In genomic region chr10:56393095-56393784, GRCm38 (mm10) we compare ENCODE assay signal across 20 mouse cellular contexts. TPM values are rescaled to one million over a fixed set of nuclear protein-coding genes. Genes with fewer than 3 reads are reported as not detected.
DNase-seq lines count a peak whose midpoint lies in the region; ATAC-seq and TF ChIP-seq lines count a peak whose summit lies in the region.
"Had no signal": no experiment of that assay in that cellular context is flagged by ENCODE, and none has a peak within 500 bp of the region (broad histone marks: within the 10 kb centered on the region; RNA-seq: fewer than 3 reads in every experiment).

No protein-coding gene starts in this region.

- peaks cover 2% of the 10 kb centered on the region; the same call in 1 of the 2 replicates for H3K4me1 ChIP-seq in embryonic facial prominence, embryonic 13.5 days
- no peaks in the 10 kb centered on the region for H3K4me1 ChIP-seq in limb, embryonic 15.5 days
- no peaks in the 10 kb centered on the region for H3K4me1 ChIP-seq in stomach, postnatal 0 days (replicated peaks; ENCODE audit: control insufficient read depth, insufficient read depth)
- H3K4me1 ChIP-seq: forebrain, embryonic 13.5 days; heart, embryonic 10.5 days; hindbrain, embryonic 12.5 days had no signal

- WGBS in embryonic facial prominence, embryonic 13.5 days = 41% methylated on average over 6 of the region's 6 CpGs
- 23% methylated on average over 6 of the region's 6 CpGs for WGBS in limb, embryonic 15.5 days
- WGBS in stomach, postnatal 0 days = 47% methylated on average over 6 of the region's 6 CpGs

- no peak for TF ChIP-seq EP300 in stomach, postnatal 0 days (optimal IDR thresholded peaks at IDR 0.05)

- DNase-seq in heart, adult 11 months = peak; percentile 25
- DNase-seq in heart, postnatal 36 days = no peak
- peak; percentile 38 for DNase-seq in A20 (ENCODE audit: low read depth, low spot score)
- no peak for DNase-seq in spleen, adult 12 weeks (ENCODE audit: low spot score)
- no peak for DNase-seq in stomach, postnatal 0 days (ENCODE audit: low spot score)
- DNase-seq: adrenal gland, adult 8-10 months; adrenal gland, postnatal 36 days; cerebellum, adult 8-10 months; cerebellum, postnatal 14 days; forebrain, postnatal 0 days; gastrocnemius, postnatal 25 days; heart, postnatal 4 days; kidney, adult 11 months had no signal

- TF ChIP-seq CTCF in stomach, postnatal 0 days (IDR thresholded peaks at IDR 0.05; ENCODE audit: low read depth) = no peak

- ATAC-seq in embryonic facial prominence, embryonic 13.5 days (ENCODE audit: insufficient number of reproducible peaks, insufficient read depth, low FRiP score, low TSS enrichment, low read depth) = no peak
- ATAC-seq in limb, embryonic 15.5 days (ENCODE audit: insufficient number of reproducible peaks, low FRiP score, low TSS enrichment, low read depth) = no peak
- ATAC-seq in stomach, postnatal 0 days (ENCODE audit: low FRiP score, low TSS enrichment) = no peak
- ATAC-seq: forebrain, embryonic 13.5 days; forebrain, postnatal 0 days; hindbrain, embryonic 16.5 days; inflammation-experienced regulatory T-cells, adult 6 months had no signal

- intact Hi-C loops in heart, postnatal 36 days (cut with DNase I) = no loop called here

- peaks cover 31% of the 10 kb centered on the region for H3K36me3 ChIP-seq in embryonic facial prominence, embryonic 13.5 days
- H3K36me3 ChIP-seq in limb, embryonic 15.5 days = peaks cover 27% of the 10 kb centered on the region
- H3K36me3 ChIP-seq in stomach, postnatal 0 days (ENCODE audit: control insufficient read depth, insufficient read depth, low read length) = peaks cover 6% of the 10 kb centered on the region

- H3K4me2 ChIP-seq in embryonic facial prominence, embryonic 13.5 days = no peak overlapping the region
- no peak overlapping the region for H3K4me2 ChIP-seq in limb, embryonic 15.5 days
- H3K4me2 ChIP-seq in stomach, postnatal 0 days (replicated peaks; ENCODE audit: low read depth) = no peak overlapping the region
- H3K4me2 ChIP-seq: forebrain, embryonic 13.5 days; hindbrain, embryonic 12.5 days had no signal

- H3K27ac ChIP-seq in embryonic facial prominence, embryonic 13.5 days = peak overlapping the region; percentile 69; the same call in 1 of the 2 replicates
- 0 out of 2 replicates have a peak overlapping the region, but pooled peaks have one; percentile 6 for H3K27ac ChIP-seq in limb, embryonic 15.5 days
- H3K27ac ChIP-seq in stomach, postnatal 0 days (replicated peaks) = no peak overlapping the region
- H3K27ac ChIP-seq: forebrain, embryonic 13.5 days; heart, embryonic 10.5 days; hindbrain, embryonic 12.5 days had no signal

- no peak overlapping the region for H3K9ac ChIP-seq in embryonic facial prominence, embryonic 13.5 days
- H3K9ac ChIP-seq in limb, embryonic 15.5 days = no peak overlapping the region
- no peak overlapping the region for H3K9ac ChIP-seq in stomach, postnatal 0 days (ENCODE audit: low read length)
- H3K9ac ChIP-seq: forebrain, embryonic 13.5 days; forebrain, postnatal 0 days; hindbrain, embryonic 12.5 days had no signal

- H3K9me3 ChIP-seq in embryonic facial prominence, embryonic 13.5 days = no peaks in the 10 kb centered on the region
- H3K9me3 ChIP-seq in limb, embryonic 15.5 days = no peaks in the 10 kb centered on the region
- no peaks in the 10 kb centered on the region for H3K9me3 ChIP-seq in stomach, postnatal 0 days (ENCODE audit: control insufficient read depth, low read length)
- H3K9me3 ChIP-seq: heart, embryonic 10.5 days; hindbrain, embryonic 12.5 days had no signal

- H3K4me3 ChIP-seq in embryonic facial prominence, embryonic 13.5 days = no peak overlapping the region
- H3K4me3 ChIP-seq in limb, embryonic 15.5 days = no peak overlapping the region
- no peak overlapping the region for H3K4me3 ChIP-seq in stomach, postnatal 0 days (ENCODE audit: low read depth, low read length)
- H3K4me3 ChIP-seq: forebrain, embryonic 13.5 days; heart, embryonic 10.5 days; hindbrain, embryonic 12.5 days had no signal

- no peaks in the 10 kb centered on the region for H3K27me3 ChIP-seq in embryonic facial prominence, embryonic 13.5 days
- no peaks in the 10 kb centered on the region for H3K27me3 ChIP-seq in limb, embryonic 15.5 days
- H3K27me3 ChIP-seq in stomach, postnatal 0 days (ENCODE audit: control insufficient read depth, insufficient read depth, low read length) = no peaks in the 10 kb centered on the region
- H3K27me3 ChIP-seq: forebrain, embryonic 13.5 days; hindbrain, embryonic 12.5 days had no signal

RNA-seq across cellular contexts. Expression of gene Gja1, which starts 16.1 kb away (rescaled TPM):
- total RNA-seq in heart, postnatal 36 days (2021) = 100 to 1,000 TPM; 368 to 382 TPM
- 309 and 330 TPM in 2 replicates for polyA plus RNA-seq in embryonic facial prominence, embryonic 13.5 days (2015; fragmentation: Nextera tagmentation; extraction: Ambion mirVana)
- polyA plus RNA-seq in limb, embryonic 15.5 days (2015; fragmentation: Nextera tagmentation; extraction: Ambion mirVana) = 435 and 448 TPM in 2 replicates
- polyA plus RNA-seq in stomach, postnatal 0 days (2015; fragmentation: Nextera tagmentation; extraction: Ambion mirVana) = 136 and 141 TPM in 2 replicates

Comparison
In these comparisons a context has a peak if more than half of its experiments do, and no peak if none do; other contexts are left out.
1. DNase-seq: peak in heart, adult 11 months (single experiment) and A20 (single experiment); none in heart, postnatal 36 days (0 of 2), spleen, adult 12 weeks (single experiment) and stomach, postnatal 0 days (single experiment).